ENCODE assay signal across 14 mouse cellular contexts in genomic region chr14:47065067-47065466, GRCm38 (mm10).
DNase-seq lines count a peak whose midpoint lies in the region; ATAC-seq lines count a peak whose summit lies in the region.
"Had no signal": no experiment of that assay in that cellular context is flagged by ENCODE, and none has a peak within 500 bp of the region (broad histone marks: within the 10 kb centered on the region; RNA-seq: fewer than 3 reads in every experiment).

No protein-coding gene starts in this region.

- no peak overlapping the region for H3K4me2 ChIP-seq in hindbrain, embryonic 13.5 days
- H3K4me2 ChIP-seq in hindbrain, embryonic 14.5 days (replicated peaks): no peak overlapping the region
- H3K4me2 ChIP-seq in midbrain, embryonic 11.5 days: no peak overlapping the region
- no peak overlapping the region for H3K4me2 ChIP-seq in midbrain, embryonic 13.5 days (replicated peaks)
- H3K4me2 ChIP-seq in limb, embryonic 12.5 days: no peak overlapping the region
- H3K4me2 ChIP-seq: midbrain, embryonic 15.5 days had no signal

- DNase-seq in cerebellum, adult 11-12 months: peak; percentile 18
- no peak for DNase-seq in cerebellum, adult 8-10 months
- no peak for DNase-seq in hindbrain, embryonic 14.5 days (ENCODE audit: low spot score)
- peak; percentile 65 for DNase-seq in midbrain, embryonic 11.5 days (ENCODE audit: low spot score, missing footprints)
- no peak for DNase-seq in lung, postnatal 36 days
- DNase-seq: adrenal gland, postnatal 25 days; lung, postnatal 4 days; right cerebral cortex, adult 18-20 months; thymus, adult 18-20 months had no signal

- no peak overlapping the region for H3K27ac ChIP-seq in hindbrain, embryonic 13.5 days
- no peak overlapping the region for H3K27ac ChIP-seq in hindbrain, embryonic 14.5 days
- H3K27ac ChIP-seq in midbrain, embryonic 11.5 days (ENCODE audit: low read depth, low read length): no peak overlapping the region
- no peak overlapping the region for H3K27ac ChIP-seq in midbrain, embryonic 13.5 days
- peak overlapping the region; percentile 20; the same call in 1 of the 2 replicates for H3K27ac ChIP-seq in limb, embryonic 12.5 days
- H3K27ac ChIP-seq: midbrain, embryonic 15.5 days had no signal

- H3K4me3 ChIP-seq in hindbrain, embryonic 13.5 days: no peak overlapping the region
- no peak overlapping the region for H3K4me3 ChIP-seq in hindbrain, embryonic 14.5 days (replicated peaks; ENCODE audit: low read length)
- no peak overlapping the region for H3K4me3 ChIP-seq in midbrain, embryonic 11.5 days (ENCODE audit: low read depth, low read length)
- no peak overlapping the region for H3K4me3 ChIP-seq in midbrain, embryonic 13.5 days (replicated peaks)
- H3K4me3 ChIP-seq in limb, embryonic 12.5 days (replicated peaks): no peak overlapping the region
- H3K4me3 ChIP-seq: midbrain, embryonic 15.5 days had no signal

- H3K27me3 ChIP-seq in hindbrain, embryonic 13.5 days: no peaks in the 10 kb centered on the region
- no peaks in the 10 kb centered on the region for H3K27me3 ChIP-seq in hindbrain, embryonic 14.5 days (ENCODE audit: control insufficient read depth, insufficient read depth, low read length)
- no peaks in the 10 kb centered on the region for H3K27me3 ChIP-seq in midbrain, embryonic 11.5 days (ENCODE audit: control insufficient read depth, insufficient read depth, low read length)
- H3K27me3 ChIP-seq in midbrain, embryonic 13.5 days: no peaks in the 10 kb centered on the region
- no peaks in the 10 kb centered on the region for H3K27me3 ChIP-seq in limb, embryonic 12.5 days
- H3K27me3 ChIP-seq: midbrain, embryonic 15.5 days had no signal

- H3K36me3 ChIP-seq in hindbrain, embryonic 13.5 days: no peaks in the 10 kb centered on the region
- H3K36me3 ChIP-seq in hindbrain, embryonic 14.5 days (replicated peaks; ENCODE audit: control insufficient read depth, insufficient read depth): no peaks in the 10 kb centered on the region
- H3K36me3 ChIP-seq in midbrain, embryonic 11.5 days (ENCODE audit: control insufficient read depth, insufficient read depth, low read length): no peaks in the 10 kb centered on the region
- H3K36me3 ChIP-seq in midbrain, embryonic 13.5 days: no peaks in the 10 kb centered on the region
- H3K36me3 ChIP-seq in limb, embryonic 12.5 days: no peaks in the 10 kb centered on the region
- H3K36me3 ChIP-seq: midbrain, embryonic 15.5 days had no signal

- no peaks in the 10 kb centered on the region for H3K4me1 ChIP-seq in hindbrain, embryonic 13.5 days (replicated peaks)
- no peaks in the 10 kb centered on the region for H3K4me1 ChIP-seq in hindbrain, embryonic 14.5 days (replicated peaks; ENCODE audit: control insufficient read depth, insufficient read depth, low read length)
- H3K4me1 ChIP-seq in midbrain, embryonic 11.5 days (ENCODE audit: control insufficient read depth, insufficient read depth, low read length): no peaks in the 10 kb centered on the region
- H3K4me1 ChIP-seq in midbrain, embryonic 13.5 days (replicated peaks): no peaks in the 10 kb centered on the region
- peaks cover 18% of the 10 kb centered on the region for H3K4me1 ChIP-seq in limb, embryonic 12.5 days (replicated peaks)
- H3K4me1 ChIP-seq: midbrain, embryonic 15.5 days had no signal

- H3K9ac ChIP-seq in hindbrain, embryonic 13.5 days: no peak overlapping the region
- H3K9ac ChIP-seq in hindbrain, embryonic 14.5 days: no peak overlapping the region
- no peak overlapping the region for H3K9ac ChIP-seq in midbrain, embryonic 11.5 days (ENCODE audit: low read length)
- H3K9ac ChIP-seq in midbrain, embryonic 13.5 days (replicated peaks): no peak overlapping the region
- no peak overlapping the region for H3K9ac ChIP-seq in limb, embryonic 12.5 days (replicated peaks)
- H3K9ac ChIP-seq: midbrain, embryonic 15.5 days had no signal

- ATAC-seq in hindbrain, embryonic 13.5 days (ENCODE audit: low FRiP score): peak; percentile 39; the same call in 1 of the 2 replicates
- no peak for ATAC-seq in hindbrain, embryonic 14.5 days (ENCODE audit: low FRiP score)
- ATAC-seq in midbrain, embryonic 11.5 days (ENCODE audit: low FRiP score): no peak
- ATAC-seq in midbrain, embryonic 13.5 days: no peak
- ATAC-seq in limb, embryonic 12.5 days (ENCODE audit: insufficient number of reproducible peaks, insufficient read depth, low FRiP score, low TSS enrichment, low read depth): no peak
- ATAC-seq: forebrain, embryonic 16.5 days; midbrain, embryonic 15.5 days had no signal

- no peaks in the 10 kb centered on the region for H3K9me3 ChIP-seq in hindbrain, embryonic 13.5 days
- H3K9me3 ChIP-seq in hindbrain, embryonic 14.5 days (ENCODE audit: control insufficient read depth, low read length): no peaks in the 10 kb centered on the region
- H3K9me3 ChIP-seq in midbrain, embryonic 11.5 days (ENCODE audit: control insufficient read depth, low read length): no peaks in the 10 kb centered on the region
- no peaks in the 10 kb centered on the region for H3K9me3 ChIP-seq in midbrain, embryonic 13.5 days
- no peaks in the 10 kb centered on the region for H3K9me3 ChIP-seq in limb, embryonic 12.5 days
- H3K9me3 ChIP-seq: midbrain, embryonic 15.5 days had no signal

- WGBS in hindbrain, embryonic 13.5 days: 46% methylated on average over 5 of the region's 5 CpGs
- WGBS in hindbrain, embryonic 14.5 days: 41% methylated on average over 5 of the region's 5 CpGs
- 66% methylated on average over 5 of the region's 5 CpGs for WGBS in midbrain, embryonic 11.5 days
- 62% methylated on average over 5 of the region's 5 CpGs for WGBS in midbrain, embryonic 13.5 days
- WGBS in limb, embryonic 12.5 days: 41% methylated on average over 5 of the region's 5 CpGs

Comparison
In these comparisons a context has a peak if more than half of its experiments do, and no peak if none do; other contexts are left out.
1. DNase-seq: peak in cerebellum, adult 11-12 months (single experiment) and midbrain, embryonic 11.5 days (single experiment); none in cerebellum, adult 8-10 months (single experiment), hindbrain, embryonic 14.5 days (single experiment) and lung, postnatal 36 days (single experiment).